Mouse (Mus musculus) heart, embryonic 16.5 days (tissue): ENCODE measurements around the gene Pef1. TPM values are rescaled to one million over a fixed set of nuclear protein-coding genes. Genes with fewer than 3 reads are reported as not detected.

Experiments
- ATAC-seq: fragments of 200-750 bp; cut with Nextera tagmentation; replicated peaks from 2 replicates; pipeline ENCODE4 v1.8.0; 2017; ENCODE audit warnings: moderate number of reproducible peaks; ENCODE audit not compliant: insufficient read depth, low FRiP score; ENCODE audit errors: extremely low read depth
- H3K27ac ChIP-seq: fragments of 300-500 bp; sonication (generic); 2 replicates; pipeline ENCODE4 v1.5.1; 2014; ENCODE audit warnings: mild to moderate bottlenecking, low read length, control low read depth, moderate library complexity
- H3K27me3 ChIP-seq: fragments of 300-500 bp; sonication (generic); 2 replicates; pipeline ENCODE4 v1.6.1; 2014; ENCODE audit warnings: low read length, mixed read lengths; ENCODE audit not compliant: control insufficient read depth, insufficient read depth
- H3K36me3 ChIP-seq: fragments of 300-500 bp; sonication (generic); 2 replicates; pipeline ENCODE4 v1.6.1; 2014; ENCODE audit not compliant: control insufficient read depth, insufficient read depth
- H3K4me1 ChIP-seq: fragments of 300-500 bp; sonication (generic); 2 replicates; pipeline ENCODE4 v1.6.1; 2014; ENCODE audit warnings: low read length, mixed read lengths; ENCODE audit not compliant: control insufficient read depth, insufficient read depth
- H3K4me2 ChIP-seq: fragments of 300-500 bp; sonication (generic); 2 replicates; pipeline ENCODE4 v1.6.1; 2014; ENCODE audit warnings: low read depth, mild to moderate bottlenecking, control low read depth, low read length
- H3K4me3 ChIP-seq: fragments of 300-500 bp; sonication (generic); 2 replicates; pipeline ENCODE4 v1.5.1; 2014; ENCODE audit warnings: mild to moderate bottlenecking, control low read depth, low read length
- H3K9ac ChIP-seq: fragments of 300-500 bp; sonication (generic); 2 replicates; pipeline ENCODE4 v1.6.1; 2014; ENCODE audit warnings: low read length, control low read depth
- H3K9me3 ChIP-seq: fragments of 300-500 bp; sonication (generic); replicated peaks from 2 replicates; pipeline ENCODE4 v1.6.1; 2016; ENCODE audit warnings: low read length; ENCODE audit not compliant: control insufficient read depth
- WGBS: fragments of 180-500 bp; shearing (Covaris S2); extraction: QIAGEN DNeasy Blood & Tissue Kit; methylation state at CpG from one replicate; pipeline ENCODE4 v1.1.7; 2014; 5-methylcytosine and 5-hydroxymethylcytosine counted together
- polyA plus RNA-seq: library from polyadenylated mRNA; unstranded; fragments of >200 nt; fragmentation: Nextera tagmentation; extraction: Ambion mirVana; gene quantifications from 2 replicates; pipeline ENCODE4 v1.2.1, GENCODE M21; 2015

Gene Pef1
- polyA plus RNA-seq, 1 experiment from 2014 or later = 61.9 TPM

GRCm38 (mm10) chr4:130107444-130108131 lies 5.2 kb downstream of the Pef1 start:
- peak overlapping the region; percentile 79 for H3K4me3 ChIP-seq
- ATAC-seq = peak; percentile 96
- H3K27me3 ChIP-seq = no peaks in the 10 kb centered on the region
- peak overlapping the region; percentile 70 for H3K4me2 ChIP-seq
- H3K9me3 ChIP-seq = peaks cover 5% of the 10 kb centered on the region; the same call in 1 of the 2 replicates
- H3K9ac ChIP-seq = peak overlapping the region; percentile 75
- peak overlapping the region; percentile 44 for H3K27ac ChIP-seq
- H3K4me1 ChIP-seq = peaks cover 7% of the 10 kb centered on the region
- no peaks in the 10 kb centered on the region for H3K36me3 ChIP-seq
- WGBS = under 1% methylated on average over 39 of the region's 39 CpGs

DNA sequence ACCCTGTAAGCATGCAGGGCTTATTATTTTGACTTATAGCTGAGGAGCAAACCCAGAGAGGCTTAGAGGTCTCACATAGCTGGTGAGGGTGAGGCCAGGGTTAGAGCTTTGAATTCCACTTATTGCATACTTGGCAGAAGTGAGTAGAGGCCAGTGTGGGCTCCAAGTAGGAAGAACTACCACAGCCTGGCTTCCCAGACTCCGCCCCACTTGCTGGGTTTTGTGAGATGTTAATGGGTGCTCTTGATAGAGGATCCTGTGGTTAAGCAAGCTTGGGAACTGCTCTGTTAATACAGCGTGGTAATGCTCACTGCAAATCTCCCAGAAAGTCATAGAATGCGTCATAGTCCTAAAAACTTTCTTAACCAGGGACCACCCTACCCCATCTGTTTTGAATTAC lies 6.6 kb downstream of the Pef1 start:
- WGBS = 83% methylated on average over 3 of the region's 3 CpGs
- Histone ChIP-seq H3K4me3 (no peak overlapping the region), H3K27me3 (no peaks in the 10 kb centered on the region), H3K9me3 (peaks cover 1% of the 10 kb centered on the region; the same call in 1 of the 2 replicates), H3K4me1 (peaks cover 7% of the 10 kb centered on the region), H3K9ac (no peak overlapping the region), H3K27ac (no peak overlapping the region), H3K36me3 (peaks cover 4% of the 10 kb centered on the region; the same call in 1 of the 2 replicates), H3K4me2 (no peak overlapping the region)
- ATAC-seq = no peak

DNA sequence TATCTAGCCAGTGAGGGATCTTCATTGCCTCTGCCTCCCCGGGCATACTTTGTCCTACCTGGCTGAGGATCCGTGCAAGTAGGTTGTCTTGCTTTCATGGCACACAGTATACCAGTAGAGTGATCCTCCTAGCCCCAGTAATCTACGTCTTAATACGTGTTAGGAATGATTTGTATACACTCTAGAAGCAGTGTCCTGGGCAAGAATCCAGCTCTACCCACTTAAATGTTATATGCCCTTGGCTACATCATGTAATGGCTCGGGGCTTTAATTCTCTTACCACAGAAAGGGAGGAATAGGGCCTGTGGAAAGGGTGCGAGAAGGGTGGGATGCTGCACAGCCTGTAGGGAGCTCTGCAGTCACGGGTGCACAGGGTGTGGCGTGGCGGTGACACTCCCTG lies 7.3 kb downstream of the Pef1 start:
- ATAC-seq = no peak
- Histone ChIP-seq H3K36me3 (peaks cover 4% of the 10 kb centered on the region; the same call in 1 of the 2 replicates), H3K27me3 (no peaks in the 10 kb centered on the region), H3K27ac (no peak overlapping the region), H3K4me3 (no peak overlapping the region), H3K4me1 (peaks cover 7% of the 10 kb centered on the region), H3K4me2 (no peak overlapping the region), H3K9ac (no peak overlapping the region), H3K9me3 (no peaks in the 10 kb centered on the region)
- WGBS = 86% methylated on average over 9 of the region's 9 CpGs

- H3K27me3 ChIP-seq = no peaks in the 10 kb centered on the region
These were observed 7.7 kb downstream of the Pef1 start for GRCm38 (mm10) chr4:130110091-130110490.

DNA sequence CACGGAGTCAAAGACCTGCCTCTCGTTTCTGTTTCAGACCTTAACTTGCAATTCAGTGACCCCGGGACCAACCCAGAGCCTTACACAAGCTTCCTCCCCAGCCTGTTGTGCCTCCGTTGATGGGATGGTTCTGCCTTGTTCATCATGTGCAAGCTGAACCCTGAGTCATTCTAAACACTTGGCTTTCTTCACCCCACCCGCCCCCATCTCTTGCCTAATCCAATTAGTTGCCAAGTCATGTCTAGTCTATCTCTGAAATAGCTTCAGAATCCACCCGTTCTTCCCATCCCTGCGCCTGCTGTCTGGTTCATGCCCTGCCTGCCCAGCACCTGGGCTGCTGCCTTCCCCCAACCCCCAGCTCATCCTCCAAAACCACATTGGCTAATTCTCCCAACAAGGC lies 9.9 kb downstream of the Pef1 start:
- Histone ChIP-seq H3K4me3 (no peak overlapping the region), H3K36me3 (peaks cover 4% of the 10 kb centered on the region; the same call in 1 of the 2 replicates), H3K4me1 (peaks cover 7% of the 10 kb centered on the region), H3K9ac (no peak overlapping the region), H3K4me2 (no peak overlapping the region), H3K27ac (no peak overlapping the region), H3K9me3 (no peaks in the 10 kb centered on the region), H3K27me3 (no peaks in the 10 kb centered on the region)
- WGBS = 72% methylated on average over 7 of the region's 7 CpGs
- ATAC-seq = no peak

More at GRCm38 (mm10) chr4:130110091-130110490, 7.7 kb downstream of the Pef1 start:
- H3K36me3 ChIP-seq = peaks cover 4% of the 10 kb centered on the region; the same call in 1 of the 2 replicates
- H3K9me3 ChIP-seq = no peaks in the 10 kb centered on the region
- H3K4me1 ChIP-seq = peaks cover 7% of the 10 kb centered on the region
- no peak overlapping the region for H3K4me2 ChIP-seq
- WGBS = 82% methylated on average over 7 of the region's 7 CpGs
- H3K4me3 ChIP-seq = no peak overlapping the region
- no peak overlapping the region for H3K27ac ChIP-seq
- no peak for ATAC-seq
- no peak overlapping the region for H3K9ac ChIP-seq

DNA sequence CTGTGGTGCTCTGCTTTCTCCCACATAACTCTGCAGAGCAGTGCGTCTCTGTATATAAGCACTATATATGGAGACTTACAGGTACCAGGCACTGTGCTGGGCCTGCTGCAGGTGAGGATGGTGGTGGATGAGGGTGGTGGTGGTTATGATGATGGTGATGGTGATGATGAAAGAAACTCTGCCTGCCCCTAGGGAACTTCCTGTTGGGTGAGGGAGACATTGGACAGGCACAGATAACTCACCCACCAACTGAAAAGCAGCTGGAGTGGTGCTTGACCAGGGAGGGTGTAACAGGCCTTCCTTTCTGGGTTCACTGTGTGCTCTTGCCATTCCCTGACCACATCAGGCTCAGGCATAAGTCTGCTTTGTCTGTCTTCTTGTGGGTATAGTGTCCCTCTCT lies 10.4 kb downstream of the Pef1 start:
- no peak overlapping the region for H3K9ac ChIP-seq
- H3K4me2 ChIP-seq = no peak overlapping the region
- ATAC-seq = no peak
- H3K9me3 ChIP-seq = no peaks in the 10 kb centered on the region
- H3K27ac ChIP-seq = no peak overlapping the region
- WGBS = 94% methylated on average over 1 of the region's 1 CpGs
- H3K36me3 ChIP-seq = peaks cover 4% of the 10 kb centered on the region; the same call in 1 of the 2 replicates
- peaks cover 7% of the 10 kb centered on the region for H3K4me1 ChIP-seq
- no peak overlapping the region for H3K4me3 ChIP-seq
- no peaks in the 10 kb centered on the region for H3K27me3 ChIP-seq

DNA sequence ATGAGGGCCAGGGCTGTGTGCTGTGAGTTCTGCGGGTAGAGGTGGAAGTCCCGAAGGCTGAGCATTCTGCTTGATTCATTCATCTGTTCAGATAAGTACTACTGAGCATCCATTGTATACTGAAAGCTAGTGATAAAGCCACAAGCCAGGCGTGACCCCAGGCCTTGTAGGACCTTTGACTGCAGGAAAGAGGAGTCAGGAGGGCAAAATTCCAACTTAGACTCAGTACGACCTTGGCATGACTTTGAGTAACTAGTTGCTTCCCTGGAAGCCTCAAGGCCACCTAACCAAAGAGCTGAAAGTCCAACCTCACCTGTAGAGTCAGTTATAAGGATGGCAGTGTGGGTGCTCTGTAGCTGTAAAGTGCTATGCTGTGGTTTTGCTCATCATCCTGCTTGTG lies 18.4 kb downstream of the Pef1 start:
- Histone ChIP-seq H3K9ac (no peak overlapping the region), H3K27me3 (no peaks in the 10 kb centered on the region), H3K4me2 (no peak overlapping the region), H3K36me3 (peaks cover 22% of the 10 kb centered on the region), H3K27ac (no peak overlapping the region), H3K4me3 (no peak overlapping the region), H3K4me1 (no peaks in the 10 kb centered on the region), H3K9me3 (0 out of 2 replicates have a peak, but pooled peaks cover 4% of the 10 kb centered on the region)
- 52% methylated on average over 4 of the region's 4 CpGs for WGBS
- no peak for ATAC-seq

- Histone ChIP-seq H3K9me3 (0 out of 2 replicates have a peak, but pooled peaks cover 4% of the 10 kb centered on the region), H3K9ac (no peak overlapping the region), H3K4me2 (no peak overlapping the region), H3K27me3 (no peaks in the 10 kb centered on the region), H3K36me3 (peaks cover 24% of the 10 kb centered on the region), H3K27ac (no peak overlapping the region), H3K4me1 (no peaks in the 10 kb centered on the region), H3K4me3 (no peak overlapping the region)
- ATAC-seq = no peak; the same call in 1 of the 2 replicates
- WGBS = 77% methylated on average over 8 of the region's 8 CpGs
These were observed 19.2 kb downstream of the Pef1 start for GRCm38 (mm10) chr4:130121560-130121959.

DNA sequence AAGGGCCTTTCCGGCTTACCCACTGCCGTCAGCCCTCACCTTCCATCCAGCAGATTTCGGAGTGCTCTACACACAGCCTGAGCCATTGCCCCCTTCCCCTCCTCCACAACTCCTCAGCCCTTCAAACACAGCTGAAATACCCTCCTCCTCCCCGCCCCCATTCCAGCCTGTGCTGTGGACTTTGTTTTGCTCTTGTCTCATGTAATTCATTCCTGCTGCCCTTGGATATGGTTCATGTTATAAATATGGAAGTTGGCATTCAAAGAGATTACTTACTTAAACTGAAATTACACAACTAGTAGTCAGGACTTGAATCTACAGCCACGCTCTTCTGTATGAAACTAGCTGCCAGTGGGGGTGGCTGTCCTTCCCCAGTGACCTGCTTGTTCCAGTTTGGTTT lies 20.7 kb downstream of the Pef1 start:
- 85% methylated on average over 5 of the region's 5 CpGs for whole genome bisulfite sequencing
- no peak overlapping the region for H3K27ac ChIP-seq
- H3K4me1 ChIP-seq = no peaks in the 10 kb centered on the region
- H3K27me3 ChIP-seq = no peaks in the 10 kb centered on the region
- no peak overlapping the region for H3K9ac ChIP-seq
- H3K4me3 ChIP-seq = no peak overlapping the region
- H3K9me3 ChIP-seq = 0 out of 2 replicates have a peak, but pooled peaks cover under 1% of the 10 kb centered on the region
- ATAC-seq = no peak
- H3K36me3 ChIP-seq = peaks cover 34% of the 10 kb centered on the region
- H3K4me2 ChIP-seq = no peak overlapping the region
